Mouse (Mus musculus) embryonic fibroblast, embryonic 13.5 days (primary cell): ENCODE measurements at regions not wholly inside any gene's neighbourhood (a gene's known extent, or its start where the extent isn't known, plus 50 kb on each side); places are given as distances from the start of the nearest gene placed in this dataset.

Experiments used
- H3K27ac ChIP-seq: 2 replicates; pipeline ENCODE4 v1.5.1; 2012; ENCODE audit warnings: low read length, control low read depth, inconsistent platforms; ENCODE audit not compliant: insufficient read depth
- H3K4me1 ChIP-seq: 2 replicates; pipeline ENCODE4 v1.6.1; 2011; ENCODE audit warnings: low read length; ENCODE audit not compliant: control insufficient read depth, insufficient read depth
- H3K4me3 ChIP-seq: 2 replicates; pipeline ENCODE4 v1.5.1; 2011; ENCODE audit warnings: mild to moderate bottlenecking, control low read depth, low read length; ENCODE audit not compliant: insufficient read depth
- CTCF ChIP-seq: IDR thresholded peaks from 2 replicates; pipeline ENCODE4 v1.5.1; 2011; ENCODE audit warnings: mild to moderate bottlenecking, control low read depth, low read length, moderate library complexity, borderline replicate concordance; ENCODE audit not compliant: insufficient read depth
- POLR2A ChIP-seq: IDR thresholded peaks from 2 replicates; pipeline ENCODE4 v1.6.1; 2011; ENCODE audit warnings: low read depth, mild to moderate bottlenecking, control low read depth, low read length, moderate library complexity

- no peak overlapping the region for H3K4me3 ChIP-seq
- H3K4me1 ChIP-seq, result no peaks in the 10 kb centered on the region
- no peak overlapping the region for H3K27ac ChIP-seq
- TF ChIP-seq CTCF, result no peak
- TF ChIP-seq POLR2A, result no peak
These were observed 70.5 kb downstream of the Hes1 start for GRCm38 (mm10) chr16:30134642-30135165.

- H3K4me1 ChIP-seq, result no peaks in the 10 kb centered on the region
- H3K27ac ChIP-seq, result no peak overlapping the region
- TF ChIP-seq POLR2A, result no peak
- no peak for TF ChIP-seq CTCF
- no peak overlapping the region for H3K4me3 ChIP-seq
These were observed 72.7 kb downstream of the Hes1 start for GRCm38 (mm10) chr16:30136849-30137248.

- Histone ChIP-seq H3K4me3 (no peak overlapping the region), H3K27ac (no peak overlapping the region), H3K4me1 (no peaks in the 10 kb centered on the region)
- TF ChIP-seq POLR2A (no peak), CTCF (no peak)
These were observed 73.6 kb downstream of the Hes1 start for GRCm38 (mm10) chr16:30137812-30138211.

GRCm38 (mm10) chr16:30144818-30145464, 80.8 kb downstream of the Hes1 start:
- H3K27ac ChIP-seq, result no peak overlapping the region
- peaks cover 4% of the 10 kb centered on the region; the same call in 1 of the 2 replicates for H3K4me1 ChIP-seq
- TF ChIP-seq POLR2A, result no peak
- TF ChIP-seq CTCF, result no peak
- H3K4me3 ChIP-seq, result no peak overlapping the region

- H3K27ac ChIP-seq, result no peak overlapping the region
- H3K4me3 ChIP-seq, result no peak overlapping the region
- TF ChIP-seq POLR2A, result no peak
- no peak for TF ChIP-seq CTCF
- H3K4me1 ChIP-seq, result peaks cover 4% of the 10 kb centered on the region; the same call in 1 of the 2 replicates
These were observed 81.5 kb downstream of the Hes1 start for GRCm38 (mm10) chr16:30145465-30146207.

GRCm38 (mm10) chr16:30146208-30146525, 82.0 kb downstream of the Hes1 start:
- TF ChIP-seq POLR2A (no peak), CTCF (no peak)
- H3K4me1 ChIP-seq, result peaks cover 4% of the 10 kb centered on the region; the same call in 1 of the 2 replicates
- no peak overlapping the region for H3K27ac ChIP-seq
- H3K4me3 ChIP-seq, result no peak overlapping the region

GRCm38 (mm10) chr16:30147296-30147695, 83.1 kb downstream of the Hes1 start:
- Histone ChIP-seq H3K27ac (no peak overlapping the region), H3K4me3 (no peak overlapping the region), H3K4me1 (peaks cover 4% of the 10 kb centered on the region; the same call in 1 of the 2 replicates)
- TF ChIP-seq POLR2A, result no peak
- TF ChIP-seq CTCF, result no peak

GRCm38 (mm10) chr16:30151104-30151503, 86.9 kb downstream of the Hes1 start:
- no peaks in the 10 kb centered on the region for H3K4me1 ChIP-seq
- TF ChIP-seq POLR2A, result no peak
- no peak for TF ChIP-seq CTCF
- no peak overlapping the region for H3K4me3 ChIP-seq
- H3K27ac ChIP-seq, result no peak overlapping the region

GRCm38 (mm10) chr16:30155070-30155469, 90.9 kb downstream of the Hes1 start:
- no peak overlapping the region for H3K4me3 ChIP-seq
- no peak overlapping the region for H3K27ac ChIP-seq
- no peak for TF ChIP-seq CTCF
- TF ChIP-seq POLR2A, result no peak
- no peaks in the 10 kb centered on the region for H3K4me1 ChIP-seq
